Mouse (Mus musculus) monocyte, adult 59 days (primary cell): ENCODE data around the gene Taf1d. TPM values are rescaled to one million over a fixed set of nuclear protein-coding genes. Genes with fewer than 3 reads are reported as not detected.

Experiments
- total RNA-seq, 2 experiments: library from RNA; stranded (reverse); gene quantifications; one replicate each; pipeline ENCODE4 v1.2.4; 2023

Taf1d gene
- total RNA-seq, result 100 to 1,000 TPM; 578 to 633 TPM

DNA sequence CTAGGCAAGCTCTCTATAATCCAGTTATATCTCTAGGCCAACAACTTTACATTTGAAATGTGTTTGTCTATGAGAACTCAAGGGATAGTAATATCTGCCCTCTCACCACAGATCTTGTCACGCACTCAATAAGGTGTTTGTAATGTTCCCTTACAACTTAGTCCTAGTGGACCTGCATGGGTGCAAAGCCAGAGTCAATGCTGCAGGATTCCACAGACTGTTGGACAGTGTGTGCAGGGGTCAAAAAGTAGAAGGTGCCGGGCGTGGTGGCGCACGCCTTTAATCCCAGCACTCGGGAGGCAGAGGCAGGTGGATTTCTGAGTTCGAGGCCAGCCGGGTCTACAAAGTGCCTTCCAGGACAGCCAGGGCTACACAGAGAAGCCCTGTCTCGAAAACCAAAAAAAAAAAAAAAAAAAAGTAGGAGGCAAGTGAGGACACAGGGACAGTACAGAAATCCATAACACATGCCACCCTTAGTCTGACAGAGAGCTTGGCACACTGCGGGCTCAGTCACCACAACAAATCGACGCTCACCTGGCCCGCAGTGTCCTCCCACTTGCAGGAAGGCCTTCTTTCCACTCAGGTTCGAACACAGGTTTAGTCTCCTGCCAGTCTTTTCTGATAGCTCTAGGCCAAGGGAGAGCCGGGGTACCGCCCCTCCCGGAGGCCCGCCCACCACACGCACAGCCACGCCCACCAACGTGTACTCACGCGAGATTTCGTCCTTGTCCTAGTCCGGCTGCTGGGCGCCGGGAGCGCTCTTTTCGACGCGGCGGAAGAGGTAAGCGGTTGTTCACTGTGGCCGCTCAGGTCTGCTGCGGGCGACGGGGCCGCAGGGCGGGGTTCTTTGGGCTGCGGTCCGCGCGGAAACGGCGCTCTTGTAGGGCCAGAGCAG lies at the start of gene Taf1d:
TSS of gene Taf1d (plus strand) at position 712 of the 895 bp plus-strand sequence.

DNA sequence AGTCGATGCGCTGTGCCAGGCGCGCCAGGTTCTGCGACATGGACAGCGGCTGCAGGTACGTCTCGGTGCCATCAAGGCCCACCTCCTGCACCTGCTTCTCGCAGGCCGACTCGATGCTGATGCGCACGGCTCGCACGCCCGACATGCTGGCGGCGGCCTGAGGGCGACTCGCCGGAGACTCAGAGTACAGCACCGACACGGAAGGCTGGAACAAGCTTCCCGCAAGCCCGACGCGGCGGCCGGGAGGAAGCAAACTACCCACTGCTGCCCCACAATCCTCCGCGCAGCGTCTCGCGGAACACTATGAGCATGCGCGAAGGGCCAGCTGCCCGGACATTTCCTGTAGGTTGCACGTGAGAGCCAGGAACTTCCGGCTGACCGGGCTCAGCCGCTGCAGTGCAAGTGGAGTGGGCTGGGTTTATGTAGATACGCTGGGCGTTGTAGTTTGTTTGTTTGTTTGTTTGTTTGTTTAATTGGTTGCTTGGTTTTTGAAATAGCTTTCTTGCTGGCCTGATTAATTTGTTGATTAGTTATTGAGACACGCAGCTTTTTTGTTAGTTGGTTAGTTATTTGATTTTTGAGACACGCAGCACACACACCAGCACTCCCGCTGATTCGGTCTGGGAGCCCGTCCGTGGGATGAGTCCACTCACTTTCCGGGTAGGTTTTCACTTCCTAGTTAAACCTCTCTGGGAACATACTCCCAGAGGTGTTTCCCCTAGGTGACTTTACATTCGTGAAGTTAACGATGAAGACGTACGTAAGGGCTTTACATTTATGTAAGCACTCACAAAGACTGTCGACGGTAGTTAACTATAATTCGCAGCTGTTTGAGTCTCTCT lies 26.1 kb upstream of the Taf1d start, which contains the start of gene Med17:
TSS of gene Med17 (minus strand) at position 283 of the 842 bp plus-strand sequence.

DNA sequence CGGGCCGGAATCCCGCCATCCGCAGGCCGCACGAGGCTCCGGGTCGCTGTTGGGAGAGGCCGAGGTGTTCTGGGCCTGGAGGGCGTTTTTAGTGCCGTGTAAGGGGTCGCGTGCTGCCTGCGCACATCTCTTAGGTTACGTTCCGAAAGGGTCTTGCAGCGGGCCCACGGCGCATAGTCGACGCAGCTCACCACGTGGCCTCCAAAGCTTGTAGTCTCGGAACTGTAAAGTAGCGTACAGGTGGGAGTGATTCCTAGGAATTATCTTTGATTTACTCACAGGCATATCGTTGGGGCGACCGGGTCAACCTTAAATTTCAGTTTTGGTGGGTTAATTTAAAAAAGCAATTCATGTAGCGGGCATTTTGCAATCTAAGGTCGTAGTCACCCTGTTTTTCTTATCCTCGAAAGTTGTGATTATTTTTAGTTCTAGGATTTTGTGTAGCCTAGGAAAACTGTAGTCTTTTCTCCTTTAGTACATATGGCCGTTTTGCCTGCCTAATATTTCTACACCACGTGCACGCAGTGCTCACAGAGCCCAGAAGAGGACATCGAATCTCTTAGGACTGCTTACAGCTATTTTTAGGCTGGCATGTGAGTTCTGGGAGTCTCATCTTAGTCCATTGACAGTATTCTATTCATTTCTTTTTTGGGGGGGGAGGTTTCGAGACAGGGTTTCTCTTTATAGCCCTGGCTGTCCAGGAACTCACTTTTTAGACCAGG lies 545 bp downstream of the Taf1d start, which contains the start of gene 4931406C07Rik:
TSS of gene 4931406C07Rik (minus strand) at position 51 of the 722 bp plus-strand sequence.

DNA sequence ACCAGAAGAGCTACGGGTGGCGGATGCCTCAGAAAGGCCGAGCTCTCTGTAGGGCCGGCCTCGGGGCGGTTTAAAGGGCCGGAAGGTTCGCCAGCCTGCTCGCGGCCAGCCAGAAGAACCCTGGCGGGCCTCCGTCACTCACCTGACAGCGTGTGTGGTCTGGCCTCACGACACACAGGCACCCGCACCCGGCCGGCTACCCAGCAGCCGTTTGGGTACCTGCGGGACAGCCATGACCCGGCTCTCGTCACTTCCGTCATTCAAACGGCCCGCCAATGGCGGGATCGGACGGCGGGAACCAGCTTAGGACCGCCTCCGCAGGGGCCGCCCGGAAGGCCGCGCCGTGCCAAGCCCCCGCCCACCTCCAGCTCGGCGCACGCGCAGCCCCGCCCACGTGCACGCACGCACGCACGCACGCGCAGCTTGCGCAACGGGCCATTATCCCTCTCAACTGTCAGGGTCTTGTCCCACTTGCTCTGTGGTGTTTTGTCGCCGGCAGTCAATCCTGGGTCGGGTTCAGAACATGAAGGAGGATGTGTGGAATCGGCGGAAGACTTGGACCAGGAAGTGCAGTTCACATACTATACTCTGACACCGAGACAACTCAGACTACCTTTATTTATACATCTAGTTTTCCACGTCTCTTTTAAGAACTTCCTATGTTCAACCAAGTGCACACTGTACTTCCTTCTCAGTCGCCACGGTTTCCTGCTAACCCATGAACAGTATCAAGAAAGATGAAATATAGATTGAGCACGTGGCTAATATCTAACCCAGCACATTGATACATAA lies 51.7 kb downstream of the Taf1d start, which contains the start of gene Cep295:
TSS of gene Cep295 (minus strand) at position 305 of the 792 bp plus-strand sequence.

Other genes with a start within 250 kb of the Taf1d start
- gene Hephl1, start 194.1 kb upstream of the Taf1d start, total RNA-seq, result not detected
- gene Vstm5, start 67.2 kb upstream of the Taf1d start, total RNA-seq, result not detected
- 10 to 100 TPM; 27.9 to 45.9 TPM for gene Med17, start 26.3 kb upstream of the Taf1d start, total RNA-seq
- gene 4931406C07Rik, start 234 bp downstream of the Taf1d start, total RNA-seq, result 10 to 100 TPM; 21.1 to 21.3 TPM
- gene Cep295, start 51.6 kb downstream of the Taf1d start, total RNA-seq, result 10 to 100 TPM; 19.3 to 19.7 TPM
- gene Smco4, start 187.2 kb downstream of the Taf1d start, total RNA-seq, result 1 to 10 TPM; 3.2 to 4.0 TPM